In genomic region chr11:82855327-82855973, GRCm38 (mm10) we compare ENCODE assay signal across 12 mouse cellular contexts. TPM values are rescaled to one million over a fixed set of nuclear protein-coding genes. Genes with fewer than 3 reads are reported as not detected.
DNase-seq lines count a peak whose midpoint lies in the region; ATAC-seq lines count a peak whose summit lies in the region.
"Had no signal": no experiment of that assay in that cellular context is flagged by ENCODE, and none has a peak within 500 bp of the region (broad histone marks: within the 10 kb centered on the region; RNA-seq: fewer than 3 reads in every experiment).

No protein-coding gene starts in this region.

- H3K4me3 ChIP-seq in kidney, embryonic 16.5 days (ENCODE audit: low read length): no peak overlapping the region
- peak overlapping the region; percentile 15 for H3K4me3 ChIP-seq in liver, embryonic 13.5 days (replicated peaks)
- no peak overlapping the region for H3K4me3 ChIP-seq in stomach, embryonic 15.5 days (replicated peaks)
- H3K4me3 ChIP-seq: gastrocnemius, adult 2 months; heart, embryonic 15.5 days; limb, embryonic 10.5 days; myocyte had no signal

- 0 out of 2 replicates have a peak, but pooled peaks have one; percentile 35 for ATAC-seq in kidney, embryonic 16.5 days (ENCODE audit: low FRiP score, low TSS enrichment)
- ATAC-seq in liver, embryonic 13.5 days (ENCODE audit: low read depth): peak; percentile 96
- peak; percentile 85 for ATAC-seq in stomach, embryonic 15.5 days (ENCODE audit: insufficient read depth, low FRiP score, low read depth)

- DNase-seq in kidney, adult 18-20 months: no peak
- peak; percentile 58 for DNase-seq in c-Kit-positive CD71-positive TER-119-positive erythroid progenitor cells, embryonic 14.5 days (ENCODE audit: low spot score)
- DNase-seq in liver, embryonic 13.5 days: peak; percentile 64
- no peak for DNase-seq in thymus, postnatal 10 days (ENCODE audit: low spot score in 2 of 2)
- no peak for DNase-seq in lung, adult 18-20 months

- H3K4me2 ChIP-seq in kidney, embryonic 16.5 days (replicated peaks; ENCODE audit: low read depth, low read length): no peak overlapping the region
- peak overlapping the region; percentile 53 for H3K4me2 ChIP-seq in liver, embryonic 13.5 days
- H3K4me2 ChIP-seq in stomach, embryonic 15.5 days: peak overlapping the region; percentile 11; the same call in 1 of the 2 replicates
- H3K4me2 ChIP-seq: heart, embryonic 15.5 days had no signal

- no peaks in the 10 kb centered on the region for H3K27me3 ChIP-seq in kidney, embryonic 16.5 days (ENCODE audit: insufficient read depth, low read length)
- no peaks in the 10 kb centered on the region for H3K27me3 ChIP-seq in liver, embryonic 13.5 days
- no peaks in the 10 kb centered on the region for H3K27me3 ChIP-seq in stomach, embryonic 15.5 days (replicated peaks)
- H3K27me3 ChIP-seq: heart, embryonic 15.5 days had no signal

- H3K9ac ChIP-seq in kidney, embryonic 16.5 days (replicated peaks; ENCODE audit: low read length): no peak overlapping the region
- H3K9ac ChIP-seq in liver, embryonic 13.5 days: peak overlapping the region; percentile 63
- H3K9ac ChIP-seq in stomach, embryonic 15.5 days: no peak overlapping the region
- H3K9ac ChIP-seq: heart, embryonic 15.5 days had no signal

- no peaks in the 10 kb centered on the region for H3K9me3 ChIP-seq in kidney, embryonic 16.5 days (ENCODE audit: low read length)
- no peaks in the 10 kb centered on the region for H3K9me3 ChIP-seq in liver, embryonic 13.5 days (replicated peaks)
- H3K9me3 ChIP-seq in stomach, embryonic 15.5 days: no peaks in the 10 kb centered on the region
- H3K9me3 ChIP-seq: heart, embryonic 15.5 days; limb, embryonic 10.5 days had no signal

- H3K36me3 ChIP-seq in kidney, embryonic 16.5 days (ENCODE audit: insufficient read depth, low read length): no peaks in the 10 kb centered on the region; the same call in 1 of the 2 replicates
- 0 out of 2 replicates have a peak, but pooled peaks cover 8% of the 10 kb centered on the region for H3K36me3 ChIP-seq in liver, embryonic 13.5 days
- H3K36me3 ChIP-seq in stomach, embryonic 15.5 days: no peaks in the 10 kb centered on the region
- H3K36me3 ChIP-seq: heart, embryonic 15.5 days; limb, embryonic 10.5 days had no signal

- WGBS in kidney, embryonic 16.5 days: 82% methylated on average over 9 of the region's 9 CpGs
- 58% methylated on average over 9 of the region's 9 CpGs for WGBS in liver, embryonic 13.5 days (ENCODE audit: insufficient replicate concordance)
- WGBS in stomach, embryonic 15.5 days: 56% methylated on average over 9 of the region's 9 CpGs

- H3K27ac ChIP-seq in kidney, embryonic 16.5 days (ENCODE audit: low read length): 0 out of 2 replicates have a peak overlapping the region, but pooled peaks have one; percentile 4
- H3K27ac ChIP-seq in liver, embryonic 13.5 days: peak overlapping the region; percentile 82
- H3K27ac ChIP-seq in stomach, embryonic 15.5 days: peak overlapping the region; percentile 60; the same call in 1 of the 2 replicates
- H3K27ac ChIP-seq: gastrocnemius, adult 2 months; heart, embryonic 15.5 days; limb, embryonic 10.5 days; macrophage had no signal

- H3K4me1 ChIP-seq in kidney, embryonic 16.5 days (ENCODE audit: insufficient read depth, low read length): peaks cover 19% of the 10 kb centered on the region
- peaks cover 84% of the 10 kb centered on the region for H3K4me1 ChIP-seq in liver, embryonic 13.5 days (replicated peaks)
- 0 out of 2 replicates have a peak, but pooled peaks cover 5% of the 10 kb centered on the region for H3K4me1 ChIP-seq in stomach, embryonic 15.5 days

RNA-seq across cellular contexts. Expression of gene Rffl, which starts 15.6 kb away (rescaled TPM):
- 23.7 and 25.0 TPM in 2 replicates for polyA plus RNA-seq in kidney, embryonic 16.5 days (2015; fragmentation: Nextera tagmentation; extraction: Ambion mirVana)
- 20.2 and 25.3 TPM in 2 replicates for polyA plus RNA-seq in liver, embryonic 13.5 days (2015; fragmentation: Nextera tagmentation; extraction: Ambion mirVana)
- 17.5 and 20.2 TPM in 2 replicates for polyA plus RNA-seq in stomach, embryonic 15.5 days (2015; fragmentation: Nextera tagmentation; extraction: Ambion mirVana)

RNA-seq across cellular contexts. Expression of gene Rad51d, which starts 35.0 kb away (rescaled TPM):
- 13.8 and 15.1 TPM in 2 replicates for polyA plus RNA-seq in kidney, embryonic 16.5 days (2015; fragmentation: Nextera tagmentation; extraction: Ambion mirVana)
- 6.8 and 8.0 TPM in 2 replicates for polyA plus RNA-seq in liver, embryonic 13.5 days (2015; fragmentation: Nextera tagmentation; extraction: Ambion mirVana)
- polyA plus RNA-seq in stomach, embryonic 15.5 days (2015; fragmentation: Nextera tagmentation; extraction: Ambion mirVana): 13.6 and 14.8 TPM in 2 replicates

RNA-seq across cellular contexts. Expression of gene Fndc8, which starts 36.5 kb away (rescaled TPM):
- polyA plus RNA-seq in kidney, embryonic 16.5 days (2015; fragmentation: Nextera tagmentation; extraction: Ambion mirVana): 0.26 and 0.51 TPM in 2 replicates
- polyA plus RNA-seq in liver, embryonic 13.5 days (2015; fragmentation: Nextera tagmentation; extraction: Ambion mirVana): 0.05 and 0.08 TPM in 2 replicates
- 0.13 and 0.15 TPM in 2 replicates for polyA plus RNA-seq in stomach, embryonic 15.5 days (2015; fragmentation: Nextera tagmentation; extraction: Ambion mirVana)
- polyA plus RNA-seq: macrophage had no signal

RNA-seq across cellular contexts. Expression of gene Nle1, which starts 52.8 kb away (rescaled TPM):
- polyA plus RNA-seq in kidney, embryonic 16.5 days (2015; fragmentation: Nextera tagmentation; extraction: Ambion mirVana): 36.1 and 40.5 TPM in 2 replicates
- polyA plus RNA-seq in liver, embryonic 13.5 days (2015; fragmentation: Nextera tagmentation; extraction: Ambion mirVana): 21.3 and 24.3 TPM in 2 replicates
- polyA plus RNA-seq in stomach, embryonic 15.5 days (2015; fragmentation: Nextera tagmentation; extraction: Ambion mirVana): 30.7 and 31.1 TPM in 2 replicates

RNA-seq across cellular contexts. Expression of gene Unc45b, which starts 54.9 kb away (rescaled TPM):
- polyA plus RNA-seq in kidney, embryonic 16.5 days (2015; fragmentation: Nextera tagmentation; extraction: Ambion mirVana): 5.1 and 7.3 TPM in 2 replicates
- polyA plus RNA-seq in liver, embryonic 13.5 days (2015; fragmentation: Nextera tagmentation; extraction: Ambion mirVana): 0.75 and 1.1 TPM in 2 replicates
- 2.5 and 2.6 TPM in 2 replicates for polyA plus RNA-seq in stomach, embryonic 15.5 days (2015; fragmentation: Nextera tagmentation; extraction: Ambion mirVana)
- polyA plus RNA-seq: macrophage had no signal

Comparison
In these comparisons a context has a peak if more than half of its experiments do, and no peak if none do; other contexts are left out.
1. ATAC-seq: peak in every context shown above with its lines; median percentile 96 in liver, embryonic 13.5 days; 85 in stomach, embryonic 15.5 days; 35 in kidney, embryonic 16.5 days.
2. H3K27ac ChIP-seq: peak in every context shown above with its lines; median percentile 82 in liver, embryonic 13.5 days; 60 in stomach, embryonic 15.5 days; 4 in kidney, embryonic 16.5 days.
3. DNase-seq: peak in c-Kit-positive CD71-positive TER-119-positive erythroid progenitor cells, embryonic 14.5 days (single experiment) and liver, embryonic 13.5 days (single experiment); none in kidney, adult 18-20 months (single experiment), thymus, postnatal 10 days (0 of 2) and lung, adult 18-20 months (0 of 2).